Mouse (Mus musculus): Measurements from ENCODE around the gene Gm14569.

Gene Gm14569

DNA sequence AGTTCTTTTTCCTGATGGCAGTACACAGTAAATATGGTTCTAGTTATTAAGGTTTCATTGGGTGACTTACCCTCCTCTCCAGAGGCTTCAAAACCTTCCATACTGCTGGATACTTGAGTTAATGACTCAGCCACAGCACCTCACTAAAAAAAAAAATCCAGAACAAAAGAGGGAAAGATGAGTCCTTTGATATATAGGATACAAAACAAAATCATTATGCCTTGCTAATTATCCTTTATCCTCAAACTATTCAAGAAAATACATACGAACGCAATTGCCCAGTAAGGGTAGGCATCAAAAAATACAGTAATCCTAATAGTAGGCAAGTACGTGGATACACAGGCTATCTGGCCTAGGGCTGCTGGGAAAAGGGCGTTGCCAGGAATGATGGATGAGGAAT is at the start of gene Gm14569:
TSS of gene Gm14569 (minus strand) at position 101 of the 400 bp plus-strand sequence.
- no peak for DNase-seq (ENCODE audit: low spot score)

GRCm38 (mm10) chrX:36534514-36534913 is 42.9 kb upstream of the Gm14569 start:
- peak; percentile 33 for DNase-seq (ENCODE audit: low spot score)

- DNase-seq (ENCODE audit: low spot score) = no peak
These were observed 42.1 kb upstream of the Gm14569 start for GRCm38 (mm10) chrX:36533744-36534143.

- no peak for DNase-seq (ENCODE audit: low spot score)
These were observed 38.6 kb upstream of the Gm14569 start for GRCm38 (mm10) chrX:36530251-36530650.

GRCm38 (mm10) chrX:36523729-36524128 is 32.1 kb upstream of the Gm14569 start:
- DNase-seq (ENCODE audit: low spot score) = no peak

DNA sequence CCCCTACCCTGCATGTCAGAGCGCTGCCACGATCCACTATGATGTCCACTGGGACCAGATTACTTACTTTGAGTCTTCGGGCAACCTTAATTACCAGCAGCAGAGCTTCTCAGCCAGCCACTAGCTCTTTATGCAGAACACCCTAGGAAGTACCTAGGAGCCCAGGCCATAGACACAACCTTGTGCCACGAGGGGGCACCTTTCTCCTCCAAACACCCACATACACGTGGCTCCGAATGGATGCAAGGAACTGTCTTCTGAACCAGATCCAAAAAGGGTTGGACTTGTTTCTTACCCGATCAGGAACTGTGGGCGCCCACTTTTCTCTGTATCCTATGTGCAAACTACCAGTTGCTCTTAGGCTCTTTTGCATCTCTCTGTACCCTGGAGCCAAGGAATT is 22.1 kb upstream of the Gm14569 start:
- DNase-seq (ENCODE audit: low spot score) = no peak

DNA sequence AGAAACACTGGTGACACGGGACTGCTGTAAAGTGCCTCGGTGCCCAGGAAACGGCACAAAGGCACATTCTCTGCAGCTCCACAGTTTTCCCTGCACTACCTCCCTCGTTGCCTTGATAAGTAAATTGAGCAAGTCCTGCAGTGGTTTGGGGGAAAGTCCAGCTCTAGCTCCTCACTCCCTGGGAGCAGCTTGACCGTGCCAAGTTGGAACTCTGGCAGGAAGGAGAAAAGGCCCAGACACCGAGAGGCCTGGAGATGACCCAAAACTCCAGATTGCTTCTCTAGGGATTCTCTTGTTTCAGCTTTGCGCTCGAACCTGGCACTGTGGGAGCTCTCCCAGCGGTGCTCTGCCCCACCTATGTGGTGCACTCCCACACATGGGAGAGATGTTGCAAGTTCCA is 21.6 kb upstream of the Gm14569 start:
- no peak for DNase-seq (ENCODE audit: low spot score)

GRCm38 (mm10) chrX:36506863-36507262 is 15.2 kb upstream of the Gm14569 start:
- no peak for DNase-seq (ENCODE audit: low spot score)

- no peak for DNase-seq (ENCODE audit: low spot score)
These were observed 2.1 kb downstream of the Gm14569 start for GRCm38 (mm10) chrX:36489506-36489905.

DNA sequence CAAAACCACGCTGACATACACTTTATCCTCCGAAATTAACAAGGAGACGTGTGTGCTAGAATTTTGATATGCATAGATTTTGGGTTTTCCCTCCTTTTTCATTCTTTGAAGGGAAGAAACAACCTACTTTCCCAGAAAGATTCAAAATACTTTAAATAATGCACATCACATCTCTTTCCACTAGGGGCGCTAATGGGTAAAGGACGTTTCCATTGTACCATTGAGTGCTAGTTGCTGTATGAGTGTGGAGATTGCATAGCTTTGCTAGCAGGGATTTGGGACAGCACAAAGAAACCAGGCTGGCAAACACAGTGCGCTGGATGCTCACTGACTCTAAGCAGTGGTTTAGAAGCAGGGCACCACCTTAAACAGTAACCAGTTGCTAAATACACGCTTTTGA is 3.6 kb downstream of the Gm14569 start:
- DNase-seq (ENCODE audit: low spot score) = no peak

DNA sequence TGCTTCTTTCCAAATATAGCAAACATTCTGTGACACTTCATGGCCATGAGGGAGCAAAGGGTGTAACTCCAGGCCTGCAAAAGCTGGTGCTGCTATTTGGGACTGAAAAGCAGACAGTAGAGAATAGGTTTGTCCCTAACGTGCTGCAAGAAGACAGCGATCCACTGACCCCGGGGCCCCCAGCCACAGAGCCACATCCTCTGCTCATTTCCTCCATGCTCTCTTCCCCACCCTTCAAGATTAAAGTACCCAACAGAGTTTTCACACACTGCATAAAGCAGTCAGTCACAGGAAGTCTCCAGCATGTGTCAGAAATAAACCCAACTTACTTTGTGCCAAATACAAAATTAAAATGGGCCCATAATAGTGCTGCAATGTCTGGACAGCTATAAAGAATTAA is 16.8 kb downstream of the Gm14569 start:
- no peak for DNase-seq (ENCODE audit: low spot score)

GRCm38 (mm10) chrX:36474103-36474751 is 17.4 kb downstream of the Gm14569 start:
- DNase-seq (ENCODE audit: low spot score) = no peak

DNA sequence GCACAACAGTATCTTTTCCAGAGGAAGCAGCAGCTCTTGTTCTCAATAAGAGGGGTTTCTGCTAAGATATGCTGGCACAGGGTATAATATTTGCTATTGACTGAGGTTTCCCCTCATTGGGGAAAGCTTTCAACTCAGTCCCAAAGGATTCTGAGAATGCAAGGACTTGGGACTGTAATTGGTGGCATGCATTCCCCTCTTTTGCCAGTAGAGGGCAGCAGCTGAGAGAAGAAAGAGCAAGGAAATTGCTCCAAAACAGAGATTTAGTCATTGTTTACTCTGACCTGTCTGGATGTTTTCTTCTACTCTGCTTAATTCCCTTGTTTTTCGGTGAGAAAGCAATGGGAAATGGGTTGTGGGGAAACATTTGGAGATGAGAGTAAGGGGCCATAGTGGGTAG is 35.6 kb downstream of the Gm14569 start:
- peak; percentile 8 for DNase-seq (ENCODE audit: low spot score)

DNA sequence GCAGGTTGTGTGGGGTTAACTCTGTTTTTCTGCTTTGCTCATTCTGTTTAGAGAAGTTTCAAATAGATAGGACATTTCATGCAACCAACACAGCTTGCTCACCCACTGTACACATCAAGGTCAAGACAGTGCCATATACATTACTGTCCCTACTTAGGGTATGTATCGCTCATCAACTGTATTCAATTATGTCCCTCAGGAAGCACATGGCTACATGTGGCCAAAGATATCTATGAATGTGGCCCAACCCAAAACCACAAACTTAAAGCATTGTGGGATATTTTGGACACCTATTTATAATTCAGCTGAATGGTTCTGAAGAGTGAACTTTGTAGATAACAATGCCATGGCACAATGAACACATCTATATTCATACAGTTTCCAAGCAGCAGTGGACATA is 53.7 kb downstream of the Gm14569 start:
- no peak for DNase-seq (ENCODE audit: low spot score)

- DNase-seq (ENCODE audit: low spot score) = no peak
These were observed 56.6 kb downstream of the Gm14569 start for GRCm38 (mm10) chrX:36434993-36435392.

DNA sequence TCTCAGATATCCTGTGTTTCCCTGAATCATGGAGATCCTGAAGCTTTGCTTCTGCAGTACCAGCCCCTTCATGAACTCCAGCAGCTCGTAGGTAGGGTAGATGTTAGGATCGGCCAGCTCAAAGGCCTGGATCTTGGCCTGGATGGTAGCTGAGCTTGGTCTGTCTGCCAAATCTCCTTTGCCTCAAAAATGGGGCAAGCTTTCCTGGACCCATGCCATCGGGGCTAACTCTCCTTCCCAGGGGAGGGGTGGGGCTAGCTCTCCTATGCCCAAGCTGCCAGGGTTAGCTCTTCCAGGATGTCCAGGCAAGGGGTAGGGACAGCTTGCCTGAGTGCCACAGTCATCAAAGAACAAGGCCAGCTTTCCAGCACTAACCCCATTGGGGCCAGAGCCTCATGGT is 72.5 kb downstream of the Gm14569 start:
- no peak for DNase-seq (ENCODE audit: low spot score)

DNA sequence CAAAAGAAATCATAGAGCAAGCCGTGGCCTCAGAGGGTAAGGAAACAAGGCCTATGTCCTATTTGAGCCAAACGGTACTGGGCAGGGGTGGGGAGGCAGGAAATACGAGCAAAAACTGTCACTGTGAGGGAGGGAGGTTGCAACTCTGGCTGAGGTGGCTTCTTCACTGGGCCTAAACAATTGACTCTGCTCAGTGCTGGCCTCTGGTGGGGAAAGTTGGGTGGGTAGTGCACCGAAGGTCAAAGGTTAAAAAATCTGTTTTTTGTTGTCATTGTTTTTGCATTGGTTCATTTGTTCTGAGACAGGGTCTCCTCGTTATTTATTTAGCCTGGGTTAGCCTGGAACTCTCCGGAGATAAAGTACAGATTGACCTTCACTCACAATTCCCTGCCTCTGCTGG is 89.3 kb downstream of the Gm14569 start:
- no peak for DNase-seq (ENCODE audit: low spot score)

GRCm38 (mm10) chrX:36400980-36401379 is 90.7 kb downstream of the Gm14569 start, which contains the start of gene Gm6268:
Gene Gm6268 (plus strand): TSS chrX:36401280.
- no peak for DNase-seq (ENCODE audit: low spot score)

- DNase-seq (ENCODE audit: low spot score) = no peak
These were observed 98.4 kb downstream of the Gm14569 start for GRCm38 (mm10) chrX:36393279-36393678.

DNA sequence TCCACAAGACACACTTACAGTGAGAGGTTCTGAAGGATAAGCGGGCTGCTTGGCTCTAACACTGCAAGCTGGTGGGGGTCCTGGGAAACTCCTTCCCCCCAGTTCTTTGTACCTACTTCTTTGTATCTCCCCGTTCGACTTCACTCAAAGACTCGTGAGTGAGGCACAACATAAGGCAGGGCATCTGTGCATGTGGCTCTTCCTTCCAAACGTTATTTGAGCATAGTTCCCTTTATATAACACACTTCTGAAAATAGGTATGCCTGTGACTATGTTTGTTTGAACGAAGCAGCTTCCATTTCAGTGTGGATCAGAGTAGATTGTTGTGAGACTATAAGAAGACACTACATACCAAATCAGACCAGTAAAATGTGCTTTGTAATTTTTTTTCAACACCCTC is 99.0 kb downstream of the Gm14569 start:
- no peak for DNase-seq (ENCODE audit: low spot score)

GRCm38 (mm10) chrX:36390503-36390902 is 101.1 kb downstream of the Gm14569 start:
- DNase-seq (ENCODE audit: low spot score) = no peak

DNA sequence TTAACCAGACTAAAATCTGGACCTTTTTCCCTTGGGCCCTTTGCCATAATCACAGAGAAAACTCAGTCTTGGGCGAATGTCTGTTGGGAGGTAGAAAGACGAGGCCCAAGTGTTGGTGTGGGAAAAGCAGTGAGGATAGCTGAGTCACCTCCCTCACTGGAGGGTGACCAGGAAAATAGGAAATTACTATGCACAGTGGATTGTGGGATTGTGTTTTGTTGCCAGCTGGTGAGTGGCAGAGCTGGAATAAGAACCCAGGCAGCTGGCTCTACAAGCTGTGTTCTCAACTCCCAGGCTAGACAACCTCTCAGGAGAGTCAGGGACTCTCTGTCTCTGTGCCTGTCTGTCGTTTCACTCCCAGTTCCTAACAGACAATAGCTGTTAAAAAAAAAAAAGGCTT is 101.7 kb downstream of the Gm14569 start:
- DNase-seq (ENCODE audit: low spot score) = no peak

DNA sequence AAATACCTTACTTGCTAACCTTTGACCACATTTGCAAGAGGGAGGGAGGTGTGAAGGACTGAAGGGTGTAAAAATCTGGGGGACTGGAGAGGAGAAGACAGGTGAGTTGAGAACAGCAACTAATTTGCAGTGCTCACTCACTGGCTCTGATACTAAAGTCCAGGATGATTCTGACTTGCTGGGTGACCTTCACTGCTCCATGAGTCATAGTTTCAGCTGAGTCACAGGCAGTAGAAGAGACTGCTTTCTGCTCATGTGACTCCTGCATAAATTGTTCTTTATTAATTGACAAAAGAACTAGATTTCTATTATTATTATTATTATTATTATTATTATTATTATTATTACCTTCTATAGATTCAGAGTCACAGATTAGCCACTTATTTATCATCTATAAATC is 106.3 kb downstream of the Gm14569 start:
- DNase-seq (ENCODE audit: low spot score) = no peak

Measured in c-Kit-positive CD71-positive TER-119-positive erythroid progenitor cells, embryonic 14.5 days (primary cell).